Mouse (Mus musculus) forebrain, postnatal 0 days (tissue): ENCODE data around the gene Eif3k. TPM values are rescaled to one million over a fixed set of nuclear protein-coding genes. Genes with fewer than 3 reads are reported as not detected.

Experiments used
- ATAC-seq: fragments of 200-750 bp; cut with Nextera tagmentation; 2 replicates; pipeline ENCODE4 v1.8.0; 2017; ENCODE audit warnings: mild to moderate bottlenecking, moderate library complexity
- DNase-seq: peaks from one replicate; pipeline ENCODE4 v3.0.0-alpha.2; 2015
- H3K27ac ChIP-seq: fragments of 300-500 bp; sonication (generic); 2 replicates; pipeline ENCODE4 v1.5.1; 2014; ENCODE audit warnings: low read depth, mild to moderate bottlenecking, antibody characterized with exemption, low read length, moderate library complexity, mixed read lengths
- H3K27me3 ChIP-seq: fragments of 300-500 bp; sonication (generic); 2 replicates; pipeline ENCODE4 v1.6.1; 2014; ENCODE audit warnings: mild to moderate bottlenecking, low read length, mixed read lengths; ENCODE audit not compliant: insufficient read depth
- H3K36me3 ChIP-seq: fragments of 300-500 bp; sonication (generic); 2 replicates; pipeline ENCODE4 v1.6.1; 2014; ENCODE audit warnings: mild to moderate bottlenecking, moderate library complexity; ENCODE audit not compliant: insufficient read depth
- H3K4me1 ChIP-seq: fragments of 300-500 bp; sonication (generic); 2 replicates; pipeline ENCODE4 v1.6.1; 2014; ENCODE audit warnings: antibody characterized with exemption; ENCODE audit not compliant: insufficient read depth
- H3K4me2 ChIP-seq: fragments of 300-500 bp; sonication (generic); 2 replicates; pipeline ENCODE4 v1.6.1; 2014; ENCODE audit warnings: low read depth, mild to moderate bottlenecking, moderate library complexity
- H3K4me3 ChIP-seq: fragments of 300-500 bp; sonication (generic); 2 replicates; pipeline ENCODE4 v1.5.1; 2014; ENCODE audit warnings: low read depth, low read length, mixed read lengths
- H3K9ac ChIP-seq: fragments of 300-500 bp; sonication (generic); 2 replicates; pipeline ENCODE4 v1.6.1; 2014; ENCODE audit warnings: mild to moderate bottlenecking
- H3K9me3 ChIP-seq: fragments of 300-500 bp; sonication (generic); 2 replicates; pipeline ENCODE4 v1.6.1; 2016; ENCODE audit warnings: low read length
- CTCF ChIP-seq: sonication (generic); IDR thresholded peaks from 2 replicates; pipeline ENCODE4 v1.5.1; 2016; ENCODE audit warnings: antibody characterized with exemption, control low read depth, low read depth
- WGBS: fragments of 180-500 bp; shearing (Covaris S2); extraction: QIAGEN DNeasy Blood & Tissue Kit; methylation state at CpG from one replicate; pipeline ENCODE4 v1.1.7; 2014; 5-methylcytosine and 5-hydroxymethylcytosine counted together
- polyA plus RNA-seq: library from polyadenylated mRNA; unstranded; fragments of >200 nt; fragmentation: Nextera tagmentation; extraction: Ambion mirVana; gene quantifications from 2 replicates; pipeline ENCODE4 v1.2.1, GENCODE M21; 2015
- total RNA-seq: library from RNA; depleted of rRNA; stranded (reverse); fragments of >200 nt; gene quantifications from 2 replicates; pipeline ENCODE4 v1.2.3, GENCODE M21; 2014

Gene Eif3k
- total and polyA plus RNA-seq, 2 experiments from 2014 or later = 318 to 360 TPM

DNA sequence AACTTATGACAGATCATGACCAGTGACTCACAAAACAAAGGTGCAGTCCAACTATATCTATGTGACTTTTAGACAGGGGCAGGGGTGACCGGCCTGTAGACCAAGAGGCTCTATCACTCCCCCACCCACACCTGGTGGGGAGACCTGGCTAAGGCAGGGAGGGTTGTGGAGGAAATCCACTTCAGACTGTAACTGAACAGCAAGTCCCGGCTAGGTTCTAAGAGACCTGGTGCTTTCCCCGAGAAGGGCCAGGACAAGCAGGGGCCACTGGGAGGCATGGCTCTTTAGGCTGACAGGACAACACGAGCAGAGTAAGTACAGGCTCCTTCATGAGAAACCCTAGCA, 50.0 kb downstream of the Eif3k start:
- H3K27ac ChIP-seq = no peak overlapping the region
- no peaks in the 10 kb centered on the region for H3K36me3 ChIP-seq
- no peaks in the 10 kb centered on the region for H3K4me1 ChIP-seq
- no peak overlapping the region for H3K4me2 ChIP-seq
- DNase-seq (no peak), ATAC-seq (no peak)
- H3K9ac ChIP-seq = no peak overlapping the region
- WGBS = 84% methylated on average over 4 of the region's 4 CpGs
- TF ChIP-seq CTCF = no peak
- no peaks in the 10 kb centered on the region for H3K9me3 ChIP-seq
- no peak overlapping the region for H3K4me3 ChIP-seq
- H3K27me3 ChIP-seq = no peaks in the 10 kb centered on the region

- H3K4me1 ChIP-seq = no peaks in the 10 kb centered on the region
- WGBS = 96% methylated on average over 7 of the region's 7 CpGs
- no peak overlapping the region for H3K9ac ChIP-seq
- H3K27me3 ChIP-seq = no peaks in the 10 kb centered on the region
- no peak for TF ChIP-seq CTCF
- ATAC-seq = no peak
- H3K4me3 ChIP-seq = no peak overlapping the region
- DNase-seq = no peak
- no peaks in the 10 kb centered on the region for H3K36me3 ChIP-seq
- H3K9me3 ChIP-seq = no peaks in the 10 kb centered on the region
- no peak overlapping the region for H3K4me2 ChIP-seq
- H3K27ac ChIP-seq = no peak overlapping the region
Observed at GRCm38 (mm10) chr7:28931032-28931694, 50.5 kb downstream of the Eif3k start.

- H3K4me2 ChIP-seq = no peak overlapping the region
- no peak overlapping the region for H3K27ac ChIP-seq
- H3K9me3 ChIP-seq = no peaks in the 10 kb centered on the region
- no peak for TF ChIP-seq CTCF
- no peaks in the 10 kb centered on the region for H3K36me3 ChIP-seq
- no peaks in the 10 kb centered on the region for H3K4me1 ChIP-seq
- H3K27me3 ChIP-seq = no peaks in the 10 kb centered on the region
- no peak overlapping the region for H3K9ac ChIP-seq
- WGBS = 54% methylated on average over 5 of the region's 5 CpGs
- ATAC-seq (no peak), DNase-seq (no peak)
- no peak overlapping the region for H3K4me3 ChIP-seq
Observed at GRCm38 (mm10) chr7:28930320-28931031, 51.2 kb downstream of the Eif3k start.

- 36% methylated on average over 3 of the region's 3 CpGs for WGBS
- Histone ChIP-seq H3K4me3 (no peak overlapping the region), H3K4me1 (0 out of 2 replicates have a peak, but pooled peaks cover 5% of the 10 kb centered on the region), H3K27ac (no peak overlapping the region), H3K9ac (no peak overlapping the region), H3K36me3 (no peaks in the 10 kb centered on the region), H3K27me3 (no peaks in the 10 kb centered on the region), H3K9me3 (no peaks in the 10 kb centered on the region), H3K4me2 (no peak overlapping the region)
- DNase-seq (no peak), ATAC-seq (no peak)
- TF ChIP-seq CTCF = no peak
Observed at GRCm38 (mm10) chr7:28929381-28929780, 52.3 kb downstream of the Eif3k start.

DNA sequence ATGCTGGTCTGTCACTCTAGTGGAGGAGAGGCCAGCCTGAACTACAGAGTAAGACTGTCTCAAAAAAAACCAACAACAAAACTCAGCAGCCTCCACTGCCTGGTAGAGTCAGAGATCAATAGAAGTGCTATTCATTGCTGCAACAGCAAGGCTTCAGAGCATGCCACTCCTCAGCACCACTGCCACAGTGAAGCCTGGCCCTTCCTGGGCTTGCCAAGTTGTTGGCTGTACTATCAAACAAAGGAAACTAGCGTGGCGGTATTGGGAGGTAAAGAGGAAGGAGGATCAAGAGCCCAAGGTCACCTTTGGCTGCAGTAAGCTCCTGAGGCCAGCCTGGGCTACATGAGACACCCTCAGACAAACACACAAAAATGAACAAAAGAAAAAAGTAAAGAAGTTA, 55.5 kb downstream of the Eif3k start:
- DNase-seq = no peak
- 24% methylated on average over 2 of the region's 2 CpGs for WGBS
- H3K9ac ChIP-seq = no peak overlapping the region
- no peak for TF ChIP-seq CTCF
- H3K27ac ChIP-seq = no peak overlapping the region
- H3K4me3 ChIP-seq = no peak overlapping the region
- no peak overlapping the region for H3K4me2 ChIP-seq
- H3K9me3 ChIP-seq = no peaks in the 10 kb centered on the region
- H3K27me3 ChIP-seq = no peaks in the 10 kb centered on the region
- no peak for ATAC-seq
- no peaks in the 10 kb centered on the region for H3K36me3 ChIP-seq
- peaks cover 14% of the 10 kb centered on the region for H3K4me1 ChIP-seq

DNA sequence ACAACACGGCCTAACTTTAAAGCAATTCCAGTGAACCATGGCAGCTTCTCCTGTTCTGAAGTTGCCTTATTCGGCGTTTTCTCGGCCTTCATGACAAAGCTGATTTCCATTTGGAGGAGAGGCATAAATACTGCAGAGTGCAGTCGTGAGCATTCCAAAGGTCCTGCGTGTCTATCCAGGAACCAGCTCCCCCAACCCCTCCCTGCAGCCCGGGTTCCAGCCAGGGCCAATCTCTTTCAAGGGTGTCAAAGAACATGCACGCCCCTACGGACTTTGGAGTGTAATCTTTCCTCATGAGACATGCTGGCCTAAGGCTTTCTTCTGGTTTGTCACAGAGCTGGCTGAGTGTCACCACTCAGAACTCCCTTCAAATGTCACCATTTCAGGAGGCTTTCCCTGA, 56.3 kb downstream of the Eif3k start:
- no peak overlapping the region for H3K4me3 ChIP-seq
- no peak overlapping the region for H3K9ac ChIP-seq
- H3K36me3 ChIP-seq = no peaks in the 10 kb centered on the region
- DNase-seq (no peak), ATAC-seq (no peak)
- peaks cover 14% of the 10 kb centered on the region for H3K4me1 ChIP-seq
- no peak overlapping the region for H3K4me2 ChIP-seq
- no peaks in the 10 kb centered on the region for H3K9me3 ChIP-seq
- H3K27ac ChIP-seq = no peak overlapping the region
- whole genome bisulfite sequencing = 52% methylated on average over 9 of the region's 9 CpGs
- no peak for TF ChIP-seq CTCF
- no peaks in the 10 kb centered on the region for H3K27me3 ChIP-seq

- TF ChIP-seq CTCF = no peak
- H3K9ac ChIP-seq = no peak overlapping the region
Observed at GRCm38 (mm10) chr7:28924802-28925201, 56.9 kb downstream of the Eif3k start.

More at GRCm38 (mm10) chr7:28924802-28925201, 56.9 kb downstream of the Eif3k start:
- Histone ChIP-seq H3K36me3 (no peaks in the 10 kb centered on the region), H3K4me2 (no peak overlapping the region), H3K27me3 (no peaks in the 10 kb centered on the region), H3K4me1 (peaks cover 16% of the 10 kb centered on the region), H3K9me3 (no peaks in the 10 kb centered on the region), H3K27ac (no peak overlapping the region), H3K4me3 (no peak overlapping the region)
- 83% methylated on average over 3 of the region's 3 CpGs for WGBS
- DNase-seq = no peak
- ATAC-seq = no peak
